Mouse (Mus musculus) cerebellum, adult 2 months (tissue): Measurements from ENCODE around the gene Ddx19b. TPM values are rescaled to one million over a fixed set of nuclear protein-coding genes. Genes with fewer than 3 reads are reported as not detected.
"Not testable (repeated sequence)": the region's sequence is repeated elsewhere in the genome, so short reads cannot be mapped to it uniquely, and the experiment has no call there.

Experiments used
- DNase-seq, 2 experiments: peaks; one replicate each; pipeline ENCODE4 v3.0.0; 2021
- H3K27ac ChIP-seq: fragments of 200-500 bp; 2 replicates; pipeline ENCODE4 v1.5.1; 2012; ENCODE audit warnings: low read length, control low read depth, inconsistent platforms; ENCODE audit not compliant: insufficient read depth
- H3K27me3 ChIP-seq: fragments of 200-500 bp; 2 replicates; pipeline ENCODE4 v1.6.1; 2012; ENCODE audit warnings: inconsistent platforms, mild to moderate bottlenecking, low read length, moderate library complexity; ENCODE audit not compliant: control insufficient read depth, insufficient read depth
- H3K4me1 ChIP-seq: fragments of 200-500 bp; 2 replicates; pipeline ENCODE4 v1.6.1; 2011; ENCODE audit warnings: low read length; ENCODE audit not compliant: control insufficient read depth, insufficient read depth
- H3K4me3 ChIP-seq: fragments of 200-500 bp; replicated peaks from 2 replicates; pipeline ENCODE3; 2011; ENCODE audit warnings: mild to moderate bottlenecking, low read depth, low read length, control low read depth; ENCODE audit not compliant: insufficient read depth
- CTCF ChIP-seq: fragments of 200-500 bp; IDR thresholded peaks from 2 replicates; pipeline ENCODE4 v1.5.1; 2011; ENCODE audit warnings: low read depth, mild to moderate bottlenecking, control low read depth, low read length, moderate library complexity, borderline replicate concordance; ENCODE audit not compliant: insufficient read depth
- POLR2A ChIP-seq: fragments of 200-500 bp; IDR thresholded peaks from 2 replicates; pipeline ENCODE4 v1.6.1; 2011; ENCODE audit warnings: low read length, control low read depth, borderline replicate concordance; ENCODE audit not compliant: insufficient read depth
- WGBS: fragments of 180-500 bp; shearing (Covaris S2); methylation state at CpG from one replicate; pipeline ENCODE4 v1.1.7; 2018; 5-methylcytosine and 5-hydroxymethylcytosine counted together
- polyA plus RNA-seq: library from polyadenylated mRNA; depleted of rRNA; stranded (reverse); fragments of >200 nt; gene quantifications from 2 replicates; pipeline ENCODE4 v1.2.3, GENCODE M21; 2012

Ddx19b gene
- polyA plus RNA-seq, 1 experiment = 13.6 TPM

GRCm38 (mm10) chr8:110996641-110997430 lies 34.7 kb downstream of the Ddx19b start:
- H3K4me3 ChIP-seq = peak overlapping the region; percentile 89
- H3K27me3 ChIP-seq = no peaks in the 10 kb centered on the region
- H3K4me1 ChIP-seq = no peaks in the 10 kb centered on the region
- H3K27ac ChIP-seq = 0 out of 2 replicates have a peak overlapping the region, but pooled peaks have one; percentile 60
- 32% methylated on average over 16 of the region's 16 CpGs for WGBS
- no peak for DNase-seq
- TF ChIP-seq CTCF (no peak), POLR2A (no peak)

GRCm38 (mm10) chr8:110990017-110990416 lies 41.5 kb downstream of the Ddx19b start:
- WGBS = 88% methylated on average over 9 of the region's 9 CpGs
- Histone ChIP-seq H3K4me1 (no peaks in the 10 kb centered on the region), H3K4me3 (no peak overlapping the region), H3K27ac (no peak overlapping the region), H3K27me3 (no peaks in the 10 kb centered on the region)
- DNase-seq = no peak
- TF ChIP-seq POLR2A (no peak), CTCF (no peak)

- TF ChIP-seq CTCF (no peak), POLR2A (no peak)
- 83% methylated on average over 8 of the region's 8 CpGs for WGBS
- H3K4me1 ChIP-seq = no peaks in the 10 kb centered on the region
- H3K4me3 ChIP-seq = no peak overlapping the region
- H3K27ac ChIP-seq = no peak overlapping the region
- H3K27me3 ChIP-seq = no peaks in the 10 kb centered on the region
- no peak for DNase-seq
Measured at GRCm38 (mm10) chr8:110987805-110988744, 43.5 kb downstream of the Ddx19b start.

- H3K27ac ChIP-seq = no peak overlapping the region
- H3K4me1 ChIP-seq = peaks cover 4% of the 10 kb centered on the region
- TF ChIP-seq POLR2A (no peak), CTCF (no peak)
- 90% methylated on average over 2 of the region's 2 CpGs for WGBS
- no peaks in the 10 kb centered on the region; the same call in 1 of the 2 replicates for H3K27me3 ChIP-seq
- no peak for DNase-seq
- no peak overlapping the region for H3K4me3 ChIP-seq
Measured at GRCm38 (mm10) chr8:110981304-110981703, 50.2 kb downstream of the Ddx19b start.

- H3K4me1 ChIP-seq, DNase-seq, H3K4me3 ChIP-seq, H3K27ac ChIP-seq, H3K27me3 ChIP-seq: not testable (repeated sequence)
- 59% methylated on average over 2 of the region's 2 CpGs for WGBS
Measured at GRCm38 (mm10) chr8:110977987-110978386, 53.6 kb downstream of the Ddx19b start.

GRCm38 (mm10) chr8:110976532-110976931 lies 55.0 kb downstream of the Ddx19b start:
- not testable (repeated sequence) for H3K27me3 ChIP-seq, H3K4me1 ChIP-seq, H3K4me3 ChIP-seq
- 88% methylated on average over 8 of the region's 8 CpGs for WGBS
- peak in 1 of 2 experiments; percentile 34 for DNase-seq
- peak overlapping the region; percentile 5; the same call in 1 of the 2 replicates for H3K27ac ChIP-seq

GRCm38 (mm10) chr8:110969910-110970770 lies 61.4 kb downstream of the Ddx19b start:
- H3K4me1 ChIP-seq = peaks cover 17% of the 10 kb centered on the region
- TF ChIP-seq POLR2A = no peak
- TF ChIP-seq CTCF = no peak
- peak; percentile 66 to 70 for DNase-seq
- no peaks in the 10 kb centered on the region for H3K27me3 ChIP-seq
- WGBS = 39% methylated on average over 45 of the region's 45 CpGs
- 0 out of 2 replicates have a peak overlapping the region, but pooled peaks have one; percentile 0 for H3K27ac ChIP-seq
- H3K4me3 ChIP-seq = peak overlapping the region; percentile 25
